Comparison of ENCODE assay signal across 8 mouse cellular contexts in the genomic region with DNA sequence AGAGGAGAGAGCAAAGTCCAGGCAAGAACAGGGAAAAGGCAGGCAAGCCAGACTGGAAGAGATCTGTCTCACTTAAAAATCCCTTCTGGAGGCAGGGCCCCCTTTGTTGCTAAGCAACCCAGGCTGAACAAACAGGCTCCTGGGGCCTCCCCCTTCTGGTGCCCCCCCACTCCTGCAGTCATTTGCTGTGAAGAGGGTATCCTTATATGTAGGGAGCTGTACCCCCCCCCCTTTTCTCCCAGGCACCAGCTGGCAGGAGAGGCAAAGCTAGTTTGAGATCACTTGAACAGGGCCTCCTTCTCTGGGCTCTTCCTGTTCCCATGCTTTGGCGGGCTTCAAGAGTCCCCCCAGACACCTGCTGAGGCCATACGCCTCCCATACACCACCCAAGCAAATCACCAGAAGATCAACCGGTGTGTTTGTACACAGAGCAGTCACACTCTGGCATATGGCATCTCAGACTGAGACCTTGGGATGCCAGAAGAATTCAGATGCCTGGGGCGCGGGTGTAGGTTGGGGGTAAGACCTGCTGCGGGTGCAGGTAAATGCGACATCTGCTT.
DNase-seq lines count a peak whose midpoint lies in the region; ATAC-seq and TF ChIP-seq lines count a peak whose summit lies in the region.

No protein-coding gene starts in this region.

- dilution Hi-C loops in CH12.LX (cut with MboI; ENCODE audit: extremely low pct_ligation_motif_present, extremely low pct_unique_long_range_greater_than_20kb, low sequenced_read_pairs) = no loop called here

- peaks cover 70% of the 10 kb centered on the region for H3K4me1 ChIP-seq in heart, embryonic 11.5 days (ENCODE audit: control insufficient read depth, insufficient read depth, low read length)
- peaks cover 37 to 87% of the 10 kb centered on the region in 2 experiments for H3K4me1 ChIP-seq in CH12.LX (ENCODE audit: control insufficient read depth in 1 of 2, insufficient read depth in 2 of 2)
- H3K4me1 ChIP-seq in embryonic facial prominence, embryonic 11.5 days (ENCODE audit: control insufficient read depth, insufficient read depth, low read length) = peaks cover 3% of the 10 kb centered on the region
- peaks cover 27% of the 10 kb centered on the region for H3K4me1 ChIP-seq in kidney, postnatal 0 days (replicated peaks; ENCODE audit: insufficient read depth, low read length)

- no peak for TF ChIP-seq RAD21 in CH12.LX (IDR thresholded peaks at IDR 0.05; ENCODE audit: low read depth, low read length)

- TF ChIP-seq EP300 in CH12.LX (IDR thresholded peaks at IDR 0.05; ENCODE audit: low read length) = no peak

- no peak for DNase-seq in heart, adult 9 months (ENCODE audit: low spot score in 2 of 2)
- DNase-seq in CH12.LX (ENCODE audit: extremely low read depth) = peak; percentile 35
- DNase-seq in embryonic facial prominence, embryonic 11.5 days (ENCODE audit: low spot score) = peak; percentile 72
- peak; percentile 65 for DNase-seq in kidney, postnatal 0 days (ENCODE audit: low spot score)
- DNase-seq in retina, postnatal 1 day = peak; percentile 91
- DNase-seq in ovary, adult 18-20 months (ENCODE audit: low spot score) = no peak
- DNase-seq in left cerebral cortex, adult 11 months (ENCODE audit: low spot score) = no peak

- peak overlapping the region; percentile 62 for H3K27ac ChIP-seq in heart, embryonic 11.5 days (ENCODE audit: low read depth, low read length)
- no peak overlapping the region for H3K27ac ChIP-seq in CH12.LX (ENCODE audit: insufficient read depth, low read depth)
- H3K27ac ChIP-seq in embryonic facial prominence, embryonic 11.5 days (replicated peaks; ENCODE audit: low read depth, low read length) = peak overlapping the region; percentile 63
- H3K27ac ChIP-seq in kidney, postnatal 0 days = no peak overlapping the region

- no peaks in the 10 kb centered on the region for H3K9me3 ChIP-seq in heart, embryonic 11.5 days (replicated peaks; ENCODE audit: control insufficient read depth, low read length)
- H3K9me3 ChIP-seq in CH12.LX (replicated peaks; ENCODE audit: low read length) = no peaks in the 10 kb centered on the region
- H3K9me3 ChIP-seq in embryonic facial prominence, embryonic 11.5 days (replicated peaks; ENCODE audit: control insufficient read depth, low read length) = no peaks in the 10 kb centered on the region
- H3K9me3 ChIP-seq in kidney, postnatal 0 days (replicated peaks; ENCODE audit: low read length) = no peaks in the 10 kb centered on the region

- no peak for TF ChIP-seq POLR2A in CH12.LX (IDR thresholded peaks at IDR 0.05; ENCODE audit: low read depth, low read length)

- no peak for ATAC-seq in heart, embryonic 11.5 days (replicated peaks; ENCODE audit: insufficient number of reproducible peaks, low FRiP score, low TSS enrichment)
- peak; percentile 73 for ATAC-seq in embryonic facial prominence, embryonic 11.5 days (replicated peaks; ENCODE audit: insufficient number of reproducible peaks, low FRiP score, low TSS enrichment, low read depth)
- peak; percentile 47; the same call in 1 of the 2 replicates for ATAC-seq in kidney, postnatal 0 days (replicated peaks; ENCODE audit: low FRiP score, low read depth)

- H3K4me3 ChIP-seq in heart, embryonic 11.5 days (ENCODE audit: low read depth, low read length) = no peak overlapping the region
- H3K4me3 ChIP-seq in CH12.LX (replicated peaks in 1 of 3; ENCODE audit: low read depth in 2 of 3, low read length in 2 of 3, poor library complexity in 1 of 3) = no peak overlapping the region
- H3K4me3 ChIP-seq in embryonic facial prominence, embryonic 11.5 days (ENCODE audit: low read depth, low read length) = no peak overlapping the region
- H3K4me3 ChIP-seq in kidney, postnatal 0 days (replicated peaks; ENCODE audit: low read depth, low read length) = no peak overlapping the region

- no peak for TF ChIP-seq CTCF in CH12.LX (conservative IDR thresholded peaks at IDR 0.05 in 1 of 2, IDR thresholded peaks at IDR 0.05 in 1 of 2; ENCODE audit: low read depth in 2 of 2, low read length in 2 of 2)
- no peak for TF ChIP-seq CTCF in kidney, postnatal 0 days (IDR thresholded peaks at IDR 0.05; ENCODE audit: low read depth)

- H3K27me3 ChIP-seq in heart, embryonic 11.5 days (ENCODE audit: control insufficient read depth, insufficient read depth, low read length) = no peaks in the 10 kb centered on the region
- no peaks in the 10 kb centered on the region for H3K27me3 ChIP-seq in CH12.LX (replicated peaks)
- no peaks in the 10 kb centered on the region for H3K27me3 ChIP-seq in embryonic facial prominence, embryonic 11.5 days (ENCODE audit: control insufficient read depth, insufficient read depth, low read length)
- H3K27me3 ChIP-seq in kidney, postnatal 0 days (ENCODE audit: insufficient read depth, low read length) = no peaks in the 10 kb centered on the region

- H3K9ac ChIP-seq in heart, embryonic 11.5 days (ENCODE audit: low read depth, low read length) = no peak overlapping the region
- H3K9ac ChIP-seq in CH12.LX (ENCODE audit: insufficient read depth, low read depth) = no peak overlapping the region
- H3K9ac ChIP-seq in embryonic facial prominence, embryonic 11.5 days (replicated peaks; ENCODE audit: low read length) = 0 out of 2 replicates have a peak overlapping the region, but pooled peaks have one; percentile 18
- no peak overlapping the region for H3K9ac ChIP-seq in kidney, postnatal 0 days (ENCODE audit: low read depth, low read length)

- in situ Hi-C loops in CH12.LX (cut with MboI; ENCODE audit: low pct_ligation_motif_present, low pct_unique_long_range_greater_than_20kb, low sequenced_read_pairs) = no loop called here

- H3K36me3 ChIP-seq in heart, embryonic 11.5 days (ENCODE audit: control insufficient read depth, insufficient read depth, low read length) = no peaks in the 10 kb centered on the region
- peaks cover 7 to 44% of the 10 kb centered on the region in 2 experiments for H3K36me3 ChIP-seq in CH12.LX (replicated peaks in 1 of 2; ENCODE audit: control insufficient read depth in 1 of 2, insufficient read depth in 1 of 2, low read length in 1 of 2)
- H3K36me3 ChIP-seq in embryonic facial prominence, embryonic 11.5 days (replicated peaks; ENCODE audit: control insufficient read depth, insufficient read depth, low read depth, low read length) = no peaks in the 10 kb centered on the region
- H3K36me3 ChIP-seq in kidney, postnatal 0 days (ENCODE audit: insufficient read depth, low read length) = no peaks in the 10 kb centered on the region

- H3K79me2 ChIP-seq in CH12.LX (replicated peaks; ENCODE audit: control insufficient read depth, extremely low read depth, insufficient read depth, poor library complexity, severe bottlenecking) = no peaks in the 10 kb centered on the region

- WGBS in heart, embryonic 11.5 days (ENCODE audit: insufficient replicate concordance) = 65% methylated on average over 7 of the region's 7 CpGs
- WGBS in embryonic facial prominence, embryonic 11.5 days = 50% methylated on average over 7 of the region's 7 CpGs
- WGBS in kidney, postnatal 0 days = 60% methylated on average over 7 of the region's 7 CpGs

- H3K4me2 ChIP-seq in heart, embryonic 11.5 days = no peak overlapping the region
- H3K4me2 ChIP-seq in CH12.LX (ENCODE audit: insufficient read depth, low read depth, poor library complexity, severe bottlenecking) = no peak overlapping the region
- no peak overlapping the region for H3K4me2 ChIP-seq in embryonic facial prominence, embryonic 11.5 days (ENCODE audit: low read depth, low read length)
- H3K4me2 ChIP-seq in kidney, postnatal 0 days (ENCODE audit: low read length) = no peak overlapping the region

TF ChIP-seq in CH12.LX, 34 proteins besides CTCF, POLR2A, EP300 and RAD21:
- TF ChIP-seq MAX (IDR thresholded peaks at IDR 0.05; ENCODE audit: low read length) (no peak), GABPA (IDR thresholded peaks at IDR 0.05; ENCODE audit: insufficient replicate concordance, low read depth, low read length) (no peak), ZC3H11A (IDR thresholded peaks at IDR 0.05; ENCODE audit: low read depth, low read length) (no peak), E2F4 (IDR thresholded peaks at IDR 0.05; ENCODE audit: insufficient replicate concordance, low read depth, low read length) (no peak), KAT2A (IDR thresholded peaks at IDR 0.05; ENCODE audit: insufficient replicate concordance, low read length) (no peak), MEF2A (IDR thresholded peaks at IDR 0.05; ENCODE audit: borderline replicate concordance, low read depth, low read length) (no peak), SMC3 (IDR thresholded peaks at IDR 0.05; ENCODE audit: low read depth, low read length) (no peak), ZMIZ1 (IDR thresholded peaks at IDR 0.05; ENCODE audit: low read depth, low read length) (no peak), USF2 (conservative IDR thresholded peaks at IDR 0.05; ENCODE audit: low read depth, low read length) (no peak), MAFK (IDR thresholded peaks at IDR 0.05; ENCODE audit: insufficient replicate concordance, low read length) (no peak)

Comparison
In these comparisons a context has a peak if more than half of its experiments do, and no peak if none do; other contexts are left out.
1. H3K27ac ChIP-seq: peak in heart, embryonic 11.5 days (single experiment) and embryonic facial prominence, embryonic 11.5 days (single experiment); none in CH12.LX (single experiment) and kidney, postnatal 0 days (single experiment).
2. DNase-seq: peak in CH12.LX (single experiment), embryonic facial prominence, embryonic 11.5 days (single experiment), kidney, postnatal 0 days (single experiment) and retina, postnatal 1 day (single experiment); none in heart, adult 9 months (0 of 2), ovary, adult 18-20 months (single experiment) and left cerebral cortex, adult 11 months (single experiment).